Mouse (Mus musculus): ENCODE data around the gene Lipe. TPM values are rescaled to one million over a fixed set of nuclear protein-coding genes. Genes with fewer than 3 reads are reported as not detected.

Lipe gene
- total and polyA plus RNA-seq, 2 experiments from 2014 or later: 19.3 to 31.1 TPM

- ATAC-seq (ENCODE audit: insufficient read depth, low read depth): no peak
- Histone ChIP-seq H3K4me3 (ENCODE audit: low read depth, low read length) (no peak within 1 kb of the TSS), H3K4me2 (ENCODE audit: low read depth, low read length) (no peak within 1 kb of the TSS), H3K9ac (replicated peaks; ENCODE audit: low read depth, low read length) (no peak within 1 kb of the TSS), H3K36me3 (replicated peaks; ENCODE audit: control insufficient read depth, insufficient read depth, low read length) (no peaks in the 10 kb centered on the region), H3K4me1 (ENCODE audit: control insufficient read depth, insufficient read depth) (no peaks in the 10 kb centered on the region), H3K27me3 (ENCODE audit: control insufficient read depth, insufficient read depth, low read length) (no peaks in the 10 kb centered on the region), H3K9me3 (replicated peaks; ENCODE audit: control insufficient read depth, low read length) (no peaks in the 10 kb centered on the region), H3K27ac (ENCODE audit: low read depth) (peak within 1 kb of the TSS; percentile 22; the same call in 1 of the 2 replicates)
- TF ChIP-seq EP300 (IDR thresholded peaks at IDR 0.05; ENCODE audit: low read depth) (no peak), CTCF (IDR thresholded peaks at IDR 0.05; ENCODE audit: low read depth) (no peak)
- peak; percentile 27 for DNase-seq (ENCODE audit: low spot score)
- 30% methylated on average over 7 of the region's 7 CpGs for WGBS
Observed at GRCm38 (mm10) chr7:25412833-25413441, 14.4 kb upstream of the Lipe start, which contains the start of gene Cxcl17. Gene Cxcl17 (minus strand): TSS chr7:25412886.

- H3K9me3 ChIP-seq (replicated peaks; ENCODE audit: control insufficient read depth, low read length): no peaks in the 10 kb centered on the region
- TF ChIP-seq EP300 (IDR thresholded peaks at IDR 0.05; ENCODE audit: low read depth) (no peak), CTCF (IDR thresholded peaks at IDR 0.05; ENCODE audit: low read depth) (no peak)
- no peaks in the 10 kb centered on the region for H3K4me1 ChIP-seq (ENCODE audit: control insufficient read depth, insufficient read depth)
- H3K27ac ChIP-seq (ENCODE audit: low read depth): no peak overlapping the region
- 68% methylated on average over 3 of the region's 3 CpGs for WGBS
- no peaks in the 10 kb centered on the region for H3K36me3 ChIP-seq (replicated peaks; ENCODE audit: control insufficient read depth, insufficient read depth, low read length)
- no peak overlapping the region for H3K4me2 ChIP-seq (ENCODE audit: low read depth, low read length)
- DNase-seq (ENCODE audit: low spot score): no peak
- H3K27me3 ChIP-seq (ENCODE audit: control insufficient read depth, insufficient read depth, low read length): no peaks in the 10 kb centered on the region
- no peak overlapping the region for H3K9ac ChIP-seq (replicated peaks; ENCODE audit: low read depth, low read length)
- no peak overlapping the region for H3K4me3 ChIP-seq (ENCODE audit: low read depth, low read length)
- no peak for ATAC-seq (ENCODE audit: insufficient read depth, low read depth)
Observed at GRCm38 (mm10) chr7:25411861-25412260, 13.4 kb upstream of the Lipe start.

- ATAC-seq (ENCODE audit: insufficient read depth, low read depth): no peak
- no peak overlapping the region for H3K27ac ChIP-seq (ENCODE audit: low read depth)
- WGBS: 81% methylated on average over 1 of the region's 1 CpGs
Observed at GRCm38 (mm10) chr7:25410969-25411615, 12.6 kb upstream of the Lipe start.

GRCm38 (mm10) chr7:25409114-25409760 lies 10.7 kb upstream of the Lipe start:
- DNase-seq (ENCODE audit: low spot score) (no peak), ATAC-seq (ENCODE audit: insufficient read depth, low read depth) (no peak)
- H3K9me3 ChIP-seq (replicated peaks; ENCODE audit: control insufficient read depth, low read length): no peaks in the 10 kb centered on the region
- no peaks in the 10 kb centered on the region for H3K27me3 ChIP-seq (ENCODE audit: control insufficient read depth, insufficient read depth, low read length)
- H3K4me1 ChIP-seq (ENCODE audit: control insufficient read depth, insufficient read depth): no peaks in the 10 kb centered on the region
- H3K4me3 ChIP-seq (ENCODE audit: low read depth, low read length): no peak overlapping the region
- peak; percentile 43 for TF ChIP-seq CTCF (IDR thresholded peaks at IDR 0.05; ENCODE audit: low read depth)
- no peak for TF ChIP-seq EP300 (IDR thresholded peaks at IDR 0.05; ENCODE audit: low read depth)
- H3K4me2 ChIP-seq (ENCODE audit: low read depth, low read length): no peak overlapping the region
- no peak overlapping the region for H3K9ac ChIP-seq (replicated peaks; ENCODE audit: low read depth, low read length)
- no peaks in the 10 kb centered on the region for H3K36me3 ChIP-seq (replicated peaks; ENCODE audit: control insufficient read depth, insufficient read depth, low read length)
- H3K27ac ChIP-seq (ENCODE audit: low read depth): no peak overlapping the region
- 45% methylated on average over 4 of the region's 4 CpGs for WGBS

More at GRCm38 (mm10) chr7:25410969-25411615, 12.6 kb upstream of the Lipe start:
- no peak overlapping the region for H3K4me2 ChIP-seq (ENCODE audit: low read depth, low read length)
- no peak overlapping the region for H3K4me3 ChIP-seq (ENCODE audit: low read depth, low read length)
- H3K36me3 ChIP-seq (replicated peaks; ENCODE audit: control insufficient read depth, insufficient read depth, low read length): no peaks in the 10 kb centered on the region
- DNase-seq (ENCODE audit: low spot score): no peak
- TF ChIP-seq EP300 (IDR thresholded peaks at IDR 0.05; ENCODE audit: low read depth) (no peak), CTCF (IDR thresholded peaks at IDR 0.05; ENCODE audit: low read depth) (no peak)
- no peaks in the 10 kb centered on the region for H3K27me3 ChIP-seq (ENCODE audit: control insufficient read depth, insufficient read depth, low read length)
- H3K9ac ChIP-seq (replicated peaks; ENCODE audit: low read depth, low read length): no peak overlapping the region
- no peaks in the 10 kb centered on the region for H3K9me3 ChIP-seq (replicated peaks; ENCODE audit: control insufficient read depth, low read length)
- H3K4me1 ChIP-seq (ENCODE audit: control insufficient read depth, insufficient read depth): no peaks in the 10 kb centered on the region

GRCm38 (mm10) chr7:25406468-25406867 lies 8.0 kb upstream of the Lipe start:
- WGBS: 73% methylated on average over 7 of the region's 7 CpGs
- H3K36me3 ChIP-seq (replicated peaks; ENCODE audit: control insufficient read depth, insufficient read depth, low read length): no peaks in the 10 kb centered on the region
- H3K4me1 ChIP-seq (ENCODE audit: control insufficient read depth, insufficient read depth): no peaks in the 10 kb centered on the region
- DNase-seq (ENCODE audit: low spot score) (no peak), ATAC-seq (ENCODE audit: insufficient read depth, low read depth) (no peak)
- no peaks in the 10 kb centered on the region for H3K27me3 ChIP-seq (ENCODE audit: control insufficient read depth, insufficient read depth, low read length)
- H3K9me3 ChIP-seq (replicated peaks; ENCODE audit: control insufficient read depth, low read length): no peaks in the 10 kb centered on the region
- no peak overlapping the region for H3K9ac ChIP-seq (replicated peaks; ENCODE audit: low read depth, low read length)
- no peak overlapping the region for H3K4me2 ChIP-seq (ENCODE audit: low read depth, low read length)
- TF ChIP-seq CTCF (IDR thresholded peaks at IDR 0.05; ENCODE audit: low read depth) (no peak), EP300 (IDR thresholded peaks at IDR 0.05; ENCODE audit: low read depth) (no peak)
- H3K27ac ChIP-seq (ENCODE audit: low read depth): no peak overlapping the region
- no peak overlapping the region for H3K4me3 ChIP-seq (ENCODE audit: low read depth, low read length)
